Mouse (Mus musculus) cerebellum, adult 8-10 months (tissue): ENCODE data around the gene Adgre5.

ENCODE experiments used
- DNase-seq: peaks from one replicate; pipeline ENCODE4 v3.0.0; 2022

The Adgre5 gene

DNA sequence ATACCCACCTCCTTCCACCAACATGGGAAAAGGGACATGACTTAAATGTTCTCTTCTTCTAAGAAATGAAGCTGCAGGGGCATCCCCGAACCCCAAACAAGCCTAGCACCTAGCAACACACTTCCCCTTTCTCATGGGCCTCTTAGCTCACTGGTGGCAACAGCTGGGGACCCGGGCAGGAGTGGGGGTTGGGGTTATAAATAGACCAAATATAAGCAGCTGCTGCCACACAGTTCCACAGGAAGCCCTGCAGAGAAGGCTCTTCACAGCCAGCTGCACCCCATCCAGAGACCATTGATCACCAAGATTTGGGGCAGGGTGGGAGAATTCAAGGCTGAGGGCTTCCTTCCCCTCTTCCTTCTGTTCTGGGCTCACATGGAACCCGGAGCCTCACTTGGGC, 7.6 kb upstream of the Adgre5 start:
- no peak for DNase-seq

DNA sequence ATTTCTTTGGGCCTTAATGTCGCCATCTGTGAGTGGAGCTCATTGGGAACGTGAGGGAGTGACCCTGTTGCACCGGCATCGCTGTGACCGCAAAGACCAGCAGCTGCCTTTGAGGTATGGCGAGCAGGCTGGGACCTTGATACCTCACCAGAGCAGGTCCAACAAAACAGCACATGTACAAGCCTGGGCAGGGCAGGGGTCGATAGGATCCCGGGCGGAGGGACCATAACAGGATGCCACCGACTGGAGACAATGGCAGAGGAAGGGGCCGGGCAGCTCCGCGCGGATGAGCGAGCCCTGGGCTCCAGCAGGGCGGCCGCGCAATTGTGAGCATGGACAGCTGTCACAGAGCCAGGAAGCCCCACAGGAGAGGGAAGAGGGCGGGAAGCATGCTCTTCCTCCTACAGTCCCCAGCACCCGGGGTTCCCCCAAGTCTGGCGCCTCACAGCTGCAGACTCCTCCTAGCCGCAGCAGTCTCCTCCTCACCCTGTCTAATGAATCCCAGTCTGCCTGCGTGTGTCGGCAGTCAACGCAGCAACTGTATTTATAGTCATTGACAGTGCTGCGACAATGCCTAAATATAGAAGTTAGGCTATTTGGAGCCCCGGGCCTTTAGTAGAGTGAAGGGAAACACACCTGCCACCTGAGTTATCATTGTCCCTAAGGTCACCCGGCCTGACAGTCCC, 6.7 kb upstream of the Adgre5 start:
- no peak for DNase-seq

DNA sequence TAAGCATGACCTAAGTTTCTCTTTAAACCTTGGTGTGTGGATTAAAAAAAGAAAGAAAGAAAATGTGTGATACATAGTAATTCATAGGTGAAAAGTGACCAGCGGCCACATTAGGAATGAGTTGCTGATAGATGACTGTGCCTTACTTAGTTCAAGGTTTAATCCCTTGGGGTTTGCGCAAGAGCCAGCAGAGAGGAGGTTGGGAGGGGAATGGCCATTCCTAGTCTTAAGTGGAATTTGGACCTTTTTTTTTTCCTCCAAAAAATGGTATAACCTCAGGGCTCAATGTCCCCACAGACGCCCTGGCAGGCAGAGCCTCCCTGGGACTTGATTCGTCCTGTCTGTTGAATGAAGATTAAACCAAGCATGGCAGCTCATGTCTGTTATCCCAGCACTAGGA, 2.9 kb upstream of the Adgre5 start:
- DNase-seq = no peak

DNA sequence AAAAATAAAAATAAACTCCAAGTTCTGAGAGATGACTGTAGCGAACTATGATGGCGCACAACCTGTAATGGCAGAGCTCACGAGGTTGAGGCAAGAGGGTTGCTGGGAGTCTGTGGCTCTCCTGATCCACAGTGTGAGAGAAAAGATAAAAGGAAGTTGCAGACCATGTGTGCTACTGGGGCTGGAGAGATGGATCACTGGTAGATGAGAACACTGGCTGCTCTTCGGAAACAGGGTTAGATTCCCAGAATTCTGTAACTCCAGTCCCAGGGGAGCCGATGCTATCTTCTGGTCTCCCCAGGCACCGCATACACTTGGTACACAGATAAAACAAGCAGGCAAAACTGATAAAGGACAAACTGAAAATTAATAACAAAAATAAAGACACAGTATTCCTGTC, 1.8 kb upstream of the Adgre5 start:
- no peak for DNase-seq

DNA sequence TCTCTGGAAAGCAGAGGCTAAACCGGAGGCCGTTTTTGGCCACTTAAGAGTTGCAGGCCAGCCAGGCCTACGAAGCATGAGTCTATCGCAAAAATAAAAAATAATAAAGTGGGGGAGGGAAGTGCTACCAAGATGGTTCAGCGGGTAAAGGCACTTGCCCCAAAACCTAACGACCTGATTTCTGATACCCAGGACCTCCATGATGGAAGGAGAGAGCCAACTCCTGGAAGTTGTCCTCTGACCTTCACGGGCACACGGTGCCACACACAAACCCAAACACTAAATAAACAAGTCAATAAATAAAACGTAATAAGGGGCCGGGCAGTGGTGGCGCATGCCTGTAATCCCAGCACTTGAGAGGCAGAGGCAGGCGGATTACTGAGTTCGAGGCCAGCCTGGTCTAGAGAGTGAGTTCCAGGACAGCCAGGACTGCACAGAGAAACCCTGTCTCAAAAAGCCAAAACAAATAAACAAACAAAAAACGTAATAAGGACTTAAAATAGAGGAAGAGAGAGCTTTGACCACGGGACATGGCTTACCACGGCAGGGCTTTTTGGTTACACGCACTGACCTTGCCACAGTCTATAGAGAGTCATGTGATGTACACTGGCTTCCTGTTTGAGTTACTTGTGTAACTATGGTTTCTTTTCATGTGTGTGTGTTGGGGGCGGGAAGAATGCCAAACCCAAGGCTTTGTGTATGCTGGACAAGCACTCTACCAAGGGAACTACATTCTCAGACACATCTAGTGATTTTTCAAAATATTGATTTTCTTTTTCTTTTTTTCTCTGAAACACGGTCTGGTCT, 926 bp upstream of the Adgre5 start:
- no peak for DNase-seq

DNA sequence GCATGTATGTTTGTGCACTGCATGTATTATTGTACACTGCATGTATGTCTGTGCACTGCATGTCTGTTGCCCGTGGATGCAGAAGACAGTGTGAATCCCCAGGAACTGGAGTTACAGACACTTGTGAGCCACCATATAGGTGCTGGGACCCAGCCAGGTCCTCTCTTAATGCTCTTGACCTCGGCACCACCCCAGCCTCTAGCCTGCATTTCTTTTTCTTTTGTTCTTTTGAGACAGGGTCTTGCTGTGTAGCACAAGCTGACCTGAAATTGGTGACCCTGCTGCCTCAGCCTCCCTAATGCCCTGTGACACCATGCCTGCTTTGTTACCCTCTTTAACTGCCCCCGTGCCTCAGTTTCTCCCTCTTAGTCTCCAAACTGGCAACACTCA, 545 bp downstream of the Adgre5 start:
- no peak for DNase-seq

DNA sequence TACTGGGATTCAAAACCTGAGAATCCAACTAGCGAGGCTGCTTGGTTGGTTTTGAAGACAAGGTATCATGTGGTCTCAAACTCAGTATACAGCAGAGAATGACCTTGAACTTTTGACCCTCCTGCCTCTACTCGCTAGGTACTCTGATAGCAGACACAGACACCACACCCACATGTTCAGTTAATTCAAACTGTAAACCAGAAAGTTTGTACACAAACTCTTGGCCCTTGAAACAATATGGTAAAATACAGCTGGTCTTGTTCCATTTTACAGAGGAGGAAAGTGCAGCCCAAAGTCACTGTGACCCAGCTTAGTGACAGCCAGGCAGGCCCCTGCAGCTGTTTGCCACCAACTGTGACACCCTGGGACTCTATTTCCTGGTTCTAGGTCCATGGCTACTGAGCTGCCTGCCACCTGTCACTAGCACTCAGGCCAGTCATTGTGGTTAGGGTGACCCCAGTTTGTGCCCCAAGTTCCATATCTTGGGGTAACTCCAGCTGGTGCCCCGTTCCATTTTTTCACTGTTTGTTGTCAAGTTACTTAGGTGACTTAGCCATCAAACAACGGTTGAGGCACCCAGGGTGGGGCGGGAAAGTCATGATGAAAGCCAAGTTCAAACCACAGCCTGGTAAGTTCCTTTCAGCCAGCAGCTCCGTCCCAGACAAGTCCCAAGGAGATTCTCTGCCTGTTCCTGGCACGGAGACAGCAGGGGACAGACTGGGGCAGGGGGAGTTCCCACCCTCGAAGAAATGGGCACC, 1.2 kb downstream of the Adgre5 start:
- no peak for DNase-seq

DNA sequence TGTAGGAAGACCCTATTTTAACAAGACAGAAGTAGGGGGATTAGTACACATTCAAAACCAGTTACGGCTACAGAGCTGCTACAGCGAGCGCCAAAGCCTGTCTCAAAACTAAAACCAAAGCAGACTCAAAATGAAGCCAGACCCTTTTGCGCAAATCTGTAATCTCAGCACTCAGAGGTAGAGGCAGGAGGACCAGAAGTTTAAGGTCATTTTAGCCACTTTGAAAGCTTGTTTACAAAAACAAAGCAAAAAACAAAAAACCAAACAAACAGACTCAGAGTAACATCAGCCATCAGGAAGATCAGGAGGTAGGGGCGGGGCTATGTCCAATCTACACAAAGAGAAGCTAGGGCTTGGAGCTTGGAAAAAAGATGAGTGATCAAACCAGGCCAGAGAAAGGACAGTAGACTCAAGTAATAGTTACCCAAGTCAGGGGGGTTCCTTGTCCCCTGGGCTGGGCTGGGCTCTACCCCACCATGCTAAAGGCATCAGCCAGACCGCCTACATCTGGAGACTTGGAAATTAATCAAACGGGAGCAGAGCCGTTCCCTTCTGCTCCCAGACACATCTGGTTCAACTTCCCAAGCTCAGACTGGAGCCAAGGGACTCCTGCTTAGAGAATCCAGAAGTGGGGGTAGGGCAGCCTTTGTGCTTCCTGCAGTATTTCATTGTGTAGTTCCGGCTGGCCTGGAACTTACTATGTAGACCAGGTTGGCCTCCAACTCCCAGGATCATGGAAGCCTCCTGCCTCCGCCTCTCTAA, 2.0 kb downstream of the Adgre5 start:
- DNase-seq = no peak

DNA sequence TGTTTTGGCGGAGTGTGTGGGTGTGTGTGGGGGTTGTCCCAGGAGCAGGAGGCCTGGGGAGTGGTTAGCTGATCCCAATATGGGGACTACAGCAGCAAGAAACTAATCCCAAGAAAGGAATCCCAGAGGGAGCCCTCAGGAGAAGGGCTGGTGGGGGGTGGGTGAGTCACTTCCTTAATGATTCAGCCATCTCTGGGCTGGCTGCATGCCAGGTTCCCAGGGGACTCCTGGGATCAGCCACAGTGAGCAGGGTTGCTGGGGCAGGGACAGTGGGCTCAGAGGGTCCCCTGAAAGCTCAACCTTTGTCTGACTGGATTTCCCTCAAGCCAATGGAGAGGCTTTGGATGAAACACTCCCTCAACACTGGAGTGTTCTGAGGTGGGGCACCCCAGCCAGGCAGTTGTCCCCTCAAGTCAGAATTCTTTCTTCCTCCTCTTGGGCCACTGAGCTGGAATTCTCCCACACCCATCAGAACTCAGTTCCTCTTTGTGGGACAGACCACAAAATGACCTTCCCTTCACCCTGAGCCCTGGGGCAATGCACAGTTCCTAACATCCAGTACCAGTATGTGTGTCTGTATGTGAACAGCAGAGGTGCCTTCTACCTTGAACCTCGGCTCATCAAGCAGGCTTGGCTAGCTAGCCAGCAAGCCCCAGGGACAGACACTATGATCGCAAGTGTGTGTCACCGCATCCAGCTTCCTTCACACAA, 3.1 kb downstream of the Adgre5 start:
- DNase-seq = no peak

DNA sequence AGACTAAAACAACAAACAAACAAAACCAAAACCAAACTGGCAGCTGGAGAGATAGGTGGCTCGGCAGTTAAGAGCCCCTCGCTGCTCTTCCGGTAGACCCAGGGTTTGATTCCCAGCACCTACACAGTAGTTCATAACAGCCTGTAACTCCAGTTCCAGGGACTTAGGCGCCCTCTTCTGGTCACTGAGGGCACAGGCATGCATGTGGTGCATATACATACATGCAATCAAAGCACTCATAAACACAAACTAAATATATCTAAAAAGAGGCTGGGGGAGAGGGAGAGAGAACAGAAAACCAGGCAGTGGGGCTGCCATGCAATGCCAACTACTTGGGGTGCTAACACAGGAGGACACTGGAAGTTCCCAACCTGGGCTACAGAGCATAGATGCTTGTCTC, 3.8 kb downstream of the Adgre5 start:
- no peak for DNase-seq

DNA sequence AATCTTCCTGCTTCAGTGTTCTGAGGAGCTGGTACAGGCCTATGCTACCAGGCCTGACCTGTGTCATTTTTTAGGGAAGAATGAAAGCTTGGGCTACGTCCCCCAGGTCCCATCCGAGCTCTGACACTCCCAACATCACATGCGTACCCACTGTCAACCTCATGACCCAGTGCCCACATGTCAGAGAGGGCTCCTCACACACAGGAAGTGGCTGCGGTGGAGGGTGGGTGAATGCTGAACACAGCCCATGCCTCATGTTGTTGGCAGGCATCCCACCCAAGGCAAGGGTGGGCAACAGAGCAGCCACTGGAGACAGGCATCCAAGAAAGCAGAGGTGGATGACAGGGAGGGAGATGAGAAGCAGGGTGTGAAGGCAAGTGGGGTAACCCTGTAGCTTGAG, 4.4 kb downstream of the Adgre5 start:
- DNase-seq = no peak

DNA sequence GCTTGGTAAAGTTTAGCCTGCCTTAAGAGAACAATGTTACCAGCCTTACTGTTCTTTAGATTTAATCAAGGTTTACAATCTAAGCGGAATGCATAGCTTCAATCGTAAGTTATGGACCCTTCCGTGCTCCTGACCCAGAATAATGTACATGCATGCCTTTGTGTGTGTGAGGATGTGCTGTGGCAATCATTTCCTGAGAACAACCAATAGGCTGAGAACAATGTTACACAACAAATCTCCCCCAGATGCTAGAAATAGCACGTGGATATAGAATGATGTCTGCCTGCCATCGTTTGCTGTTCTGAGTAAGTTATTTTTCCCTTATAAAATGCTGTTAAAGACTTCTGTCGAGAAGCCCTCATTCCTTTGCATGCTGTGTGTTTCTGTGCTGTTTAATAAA, 8.2 kb downstream of the Adgre5 start:
- DNase-seq = no peak

DNA sequence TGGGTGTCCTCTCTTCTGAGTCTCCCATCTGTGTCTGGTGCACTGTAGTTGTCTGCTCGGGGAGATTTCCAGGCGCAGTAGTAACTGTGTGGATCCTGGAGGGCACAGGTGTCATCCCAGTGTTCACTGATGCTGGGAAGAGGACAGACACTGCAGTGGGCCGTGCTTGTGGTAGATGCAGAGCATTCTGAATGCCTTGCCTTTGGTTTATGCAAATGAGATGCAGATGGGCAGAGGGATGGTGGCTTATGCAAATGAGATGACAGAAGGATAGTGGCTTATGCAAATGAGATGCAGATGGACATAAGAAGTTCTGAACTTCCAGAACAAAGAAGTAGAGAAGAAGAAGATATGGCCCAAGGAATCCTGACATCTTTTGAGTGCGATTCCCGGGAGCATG, 9.2 kb downstream of the Adgre5 start:
- DNase-seq = no peak

DNA sequence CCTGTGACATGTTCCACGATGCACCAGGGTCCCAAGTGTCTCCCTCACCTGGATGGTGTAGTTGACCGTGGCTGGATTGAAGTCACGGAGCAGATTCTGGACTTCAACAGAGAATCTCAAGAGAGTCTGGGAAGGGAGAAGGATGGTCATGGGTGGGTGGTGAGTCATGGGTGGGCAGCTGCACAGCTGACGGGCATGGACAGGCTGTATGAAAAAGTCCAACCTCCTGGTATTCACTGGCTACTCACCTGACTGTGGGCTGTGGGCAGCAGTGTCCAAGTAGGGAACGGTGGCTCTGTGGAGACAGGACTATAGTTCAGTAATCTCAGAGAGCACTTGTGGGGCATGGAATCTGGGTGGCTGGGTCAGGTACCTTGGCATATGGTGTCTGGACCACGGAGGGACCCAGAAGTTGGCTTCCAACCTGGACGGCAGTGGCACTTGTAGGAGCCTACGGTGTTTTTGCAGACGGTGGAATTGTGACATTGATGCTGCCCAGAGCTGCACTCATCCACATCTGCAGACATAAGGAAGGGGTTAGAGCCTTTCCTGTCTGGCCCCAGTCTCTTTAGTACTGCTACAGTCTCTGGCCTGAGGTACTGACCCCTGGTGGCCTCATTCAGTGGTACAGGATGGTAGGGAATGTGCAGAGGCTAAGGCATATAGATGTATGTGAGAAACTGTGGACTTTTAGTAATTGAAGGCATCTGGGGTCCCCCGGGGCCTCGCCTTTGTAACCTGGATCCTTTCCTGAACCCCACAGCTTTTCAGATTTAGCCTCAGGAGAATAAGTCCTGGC, 11.9 kb downstream of the Adgre5 start:
- no peak for DNase-seq

DNA sequence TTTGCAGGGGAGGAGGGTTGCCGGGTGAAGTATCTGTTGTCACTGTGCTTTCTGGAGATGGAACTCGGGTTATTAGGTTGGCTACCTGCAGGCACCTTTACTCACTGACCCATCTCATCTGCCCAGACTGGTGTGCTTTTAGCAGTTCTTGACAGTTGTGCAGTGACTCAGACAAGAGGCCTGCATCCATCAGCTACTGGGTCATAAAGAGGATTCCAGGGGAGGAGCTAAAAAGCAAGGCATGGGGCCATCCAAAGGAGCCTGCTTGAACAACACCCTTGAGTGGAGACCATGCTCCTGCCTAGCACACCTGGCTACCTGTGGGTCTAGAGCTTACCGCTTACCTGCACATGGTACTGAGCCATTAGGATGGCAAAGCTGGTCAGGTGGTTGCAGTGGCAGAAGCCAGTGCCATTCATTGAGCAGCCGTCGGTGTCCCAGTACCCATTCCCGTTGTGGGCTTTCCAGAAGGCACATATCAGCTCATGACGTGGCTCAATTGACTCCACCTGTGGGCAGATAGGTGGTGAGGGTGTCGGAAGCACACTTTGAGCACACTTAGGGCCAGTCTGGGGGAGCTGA, 15.5 kb downstream of the Adgre5 start:
- DNase-seq = no peak

DNA sequence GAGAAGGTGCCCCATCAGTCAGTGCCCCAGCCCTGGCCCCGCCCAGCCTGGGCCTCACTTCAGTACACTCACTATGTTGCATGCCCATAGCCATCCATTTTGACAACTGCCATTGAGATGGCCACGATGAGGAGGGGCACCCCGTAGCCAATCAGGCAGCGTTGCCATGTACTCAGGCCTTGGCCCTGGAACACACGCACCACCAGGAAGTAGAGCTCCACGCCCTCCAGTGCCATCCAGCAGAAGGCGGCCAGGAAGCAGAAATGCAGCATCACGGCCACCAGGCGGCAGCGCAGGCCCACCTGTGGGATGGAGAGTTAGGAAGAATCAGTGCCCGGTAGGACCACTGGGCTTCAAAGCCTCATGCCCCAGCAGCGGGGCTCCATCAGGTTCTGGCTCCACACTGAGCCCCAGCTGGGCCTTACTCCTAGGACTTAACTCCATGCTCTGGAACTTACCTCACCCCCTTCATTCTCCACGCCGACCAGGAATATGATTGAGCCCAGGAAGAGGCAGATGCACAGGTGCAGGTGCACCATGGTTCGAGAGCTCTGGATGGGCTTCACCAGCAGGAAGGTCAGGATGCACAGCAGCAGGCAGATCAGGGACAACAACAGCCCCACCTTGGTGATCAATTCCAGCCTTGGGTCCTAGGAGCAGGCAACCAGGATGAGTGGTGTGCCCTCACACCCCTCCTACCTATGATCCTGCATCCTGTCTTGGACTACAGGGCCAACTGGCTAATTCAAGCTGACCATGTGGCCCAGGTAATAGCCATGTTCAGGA, 16.2 kb downstream of the Adgre5 start:
- peak; percentile 73 for DNase-seq

DNA sequence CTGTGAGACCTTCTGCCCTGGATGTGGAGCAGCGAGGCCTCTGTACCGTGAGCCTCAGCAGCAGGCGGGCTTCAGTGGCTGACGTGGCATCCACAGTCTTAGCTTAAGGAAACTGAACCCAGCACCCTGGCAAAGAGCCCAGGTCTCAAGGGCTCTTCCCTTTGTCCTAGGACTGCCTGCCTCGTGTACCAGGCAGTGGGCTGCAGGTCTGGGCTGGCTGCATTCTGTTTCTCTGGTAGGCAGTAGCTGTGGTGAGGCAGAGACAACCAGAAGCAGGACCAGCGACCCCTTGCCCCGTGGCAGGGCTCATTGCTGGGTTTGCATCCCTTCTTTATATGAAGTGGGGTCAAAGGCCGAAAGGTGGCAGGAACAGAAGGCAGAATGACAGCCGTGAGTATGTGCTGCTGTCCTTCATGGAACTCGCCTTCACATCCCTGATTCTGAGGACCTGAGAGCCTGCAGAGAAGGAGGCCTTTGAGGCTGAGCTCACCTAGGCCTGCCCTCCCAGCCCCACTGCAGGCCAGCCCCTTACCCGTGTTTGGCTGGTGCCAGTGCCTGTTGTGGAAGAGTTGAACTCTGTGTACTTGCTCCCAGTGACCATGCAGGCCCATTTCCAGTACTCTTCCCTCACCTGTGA, 17.6 kb downstream of the Adgre5 start:
- DNase-seq = no peak

DNA sequence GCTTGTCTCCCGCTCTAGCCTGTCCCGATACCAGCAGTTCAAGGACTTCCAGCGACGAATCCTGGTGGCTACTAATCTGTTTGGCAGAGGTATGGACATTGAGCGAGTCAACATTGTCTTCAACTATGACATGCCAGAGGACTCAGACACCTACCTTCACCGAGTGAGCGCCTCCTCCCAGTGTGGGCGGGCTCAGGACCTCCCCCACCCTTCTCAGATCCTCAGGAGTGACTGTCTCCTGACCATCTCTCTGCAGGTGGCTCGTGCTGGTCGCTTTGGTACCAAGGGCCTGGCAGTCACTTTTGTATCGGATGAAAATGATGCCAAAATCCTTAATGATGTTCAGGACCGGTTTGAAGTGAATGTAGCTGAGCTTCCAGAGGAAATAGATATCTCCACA, 18.5 kb downstream of the Adgre5 start:
- DNase-seq = no peak

DNA sequence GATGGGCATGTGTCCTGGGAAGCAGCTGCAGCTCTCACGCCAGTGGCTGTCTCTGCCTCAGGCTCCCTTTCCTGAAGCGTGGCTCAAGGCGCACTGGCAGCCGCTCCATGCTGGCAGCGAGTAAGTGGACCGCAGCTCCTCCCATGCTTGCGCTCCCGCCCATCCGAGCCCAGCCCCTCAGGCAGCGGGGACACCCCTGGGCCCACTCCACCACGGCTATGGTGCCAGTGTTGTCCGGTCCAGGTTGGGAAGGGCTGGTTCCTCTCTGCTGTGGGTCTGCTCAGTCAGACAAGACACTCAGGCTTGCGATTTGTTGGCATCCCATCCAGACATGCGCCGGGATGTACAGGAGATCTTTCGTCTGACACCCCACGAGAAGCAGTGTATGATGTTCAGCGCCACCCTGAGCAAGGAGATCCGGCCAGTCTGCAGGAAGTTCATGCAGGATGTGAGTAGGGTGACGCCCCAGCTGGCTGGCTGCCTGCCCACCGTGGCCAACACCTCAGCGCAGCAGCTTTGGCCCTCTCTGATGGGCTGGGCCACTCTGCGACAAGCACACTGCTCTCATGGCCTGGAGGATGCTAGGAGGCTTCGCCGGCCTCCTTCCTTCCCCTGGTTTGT, 19.6 kb downstream of the Adgre5 start:
- no peak for DNase-seq
